Mouse (Mus musculus) testis, adult 2 months (tissue): ENCODE data around the gene Dnajc5g.

Experiments used
- CTCF ChIP-seq: fragments of 200-500 bp; IDR thresholded peaks from 2 replicates; pipeline ENCODE4 v1.5.1; 2012; ENCODE audit warnings: low read depth, mild to moderate bottlenecking, inconsistent platforms, low read length, moderate library complexity; ENCODE audit not compliant: control insufficient read depth, insufficient read depth, insufficient replicate concordance
- POLR2A ChIP-seq: fragments of 200-500 bp; IDR thresholded peaks from 2 replicates; pipeline ENCODE4 v1.6.1; 2012; ENCODE audit warnings: low read depth, mild to moderate bottlenecking, inconsistent platforms, low read length, moderate library complexity; ENCODE audit not compliant: control insufficient read depth

DNA sequence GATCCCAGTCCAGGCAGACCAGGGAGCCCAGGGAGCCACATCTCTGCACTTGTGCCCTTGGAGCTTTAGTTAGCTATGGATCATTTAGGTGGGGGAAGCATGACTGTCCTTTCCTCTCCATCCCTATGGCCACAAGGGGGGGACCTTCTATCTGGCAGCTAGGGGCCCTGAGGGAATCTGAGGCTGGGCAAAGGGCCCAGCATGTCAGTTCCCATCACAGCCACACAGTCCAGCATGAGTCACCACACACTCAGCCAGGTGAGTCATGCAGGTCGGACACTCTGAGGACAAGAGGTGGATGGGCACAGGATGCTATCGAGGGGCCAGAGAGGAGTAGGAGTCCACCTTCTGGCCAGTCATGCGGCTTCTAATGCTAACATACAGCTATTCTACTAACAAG is 45.7 kb downstream of the Dnajc5g start:
- TF ChIP-seq POLR2A = no peak
- no peak for TF ChIP-seq CTCF
